Mouse (Mus musculus): ENCODE measurements at regions not wholly inside any gene's neighbourhood (a gene's known extent, or its start where the extent isn't known, plus 50 kb on each side); places are given as distances from the start of the nearest gene placed in this dataset.
"Not testable (repeated sequence)": the region's sequence is repeated elsewhere in the genome, so short reads cannot be mapped to it uniquely, and the experiment has no call there.

GRCm38 (mm10) chr5:26573446-26573845 lies 243.6 kb upstream of the Dpp6 start:
- no peak for DNase-seq (ENCODE audit: low spot score)

DNA sequence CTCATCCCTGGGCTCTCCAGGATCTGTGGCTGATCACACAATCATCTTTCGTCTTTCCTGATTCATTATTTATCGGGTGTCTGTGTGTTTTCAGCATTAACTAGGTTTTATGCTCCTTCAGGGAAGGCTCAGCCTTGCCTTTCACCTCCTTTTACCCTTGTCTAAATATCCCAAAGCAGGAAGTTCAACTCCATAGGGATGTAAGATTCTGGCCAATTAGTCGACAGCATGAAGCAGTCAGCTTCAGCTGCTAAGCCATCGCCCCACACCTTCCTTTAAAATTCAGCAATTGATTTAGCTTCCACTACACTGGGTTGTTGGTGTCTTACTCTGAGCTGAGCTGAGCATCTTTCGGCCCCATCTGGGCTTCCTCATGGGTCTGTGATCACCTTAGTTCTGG lies 230.9 kb upstream of the Dpp6 start:
- DNase-seq (ENCODE audit: low spot score) = no peak

GRCm38 (mm10) chr5:26590886-26591285 lies 226.1 kb upstream of the Dpp6 start:
- DNase-seq (ENCODE audit: low spot score) = no peak

GRCm38 (mm10) chr5:26592341-26592740 lies 224.7 kb upstream of the Dpp6 start:
- no peak for DNase-seq (ENCODE audit: low spot score)

DNA sequence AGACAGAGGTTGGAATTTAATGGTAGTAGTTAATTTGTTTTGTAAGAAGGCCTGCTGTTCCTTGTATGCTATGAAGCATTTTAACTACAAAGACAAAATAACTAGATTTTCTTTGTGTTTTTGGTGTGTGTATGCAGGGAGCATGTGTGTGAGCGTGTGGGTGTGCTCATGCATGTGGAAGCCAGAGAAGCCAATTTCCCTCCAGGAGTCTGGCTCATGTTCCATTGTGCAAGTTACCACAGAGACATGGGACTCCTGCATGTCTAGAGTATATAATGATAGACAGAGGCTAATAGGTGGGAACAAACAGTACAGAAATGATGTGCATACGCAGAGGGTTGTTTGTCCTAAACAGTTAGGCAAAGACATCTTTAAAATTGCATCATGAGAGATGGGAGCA lies 219.0 kb upstream of the Dpp6 start:
- DNase-seq (ENCODE audit: low spot score) = no peak

DNA sequence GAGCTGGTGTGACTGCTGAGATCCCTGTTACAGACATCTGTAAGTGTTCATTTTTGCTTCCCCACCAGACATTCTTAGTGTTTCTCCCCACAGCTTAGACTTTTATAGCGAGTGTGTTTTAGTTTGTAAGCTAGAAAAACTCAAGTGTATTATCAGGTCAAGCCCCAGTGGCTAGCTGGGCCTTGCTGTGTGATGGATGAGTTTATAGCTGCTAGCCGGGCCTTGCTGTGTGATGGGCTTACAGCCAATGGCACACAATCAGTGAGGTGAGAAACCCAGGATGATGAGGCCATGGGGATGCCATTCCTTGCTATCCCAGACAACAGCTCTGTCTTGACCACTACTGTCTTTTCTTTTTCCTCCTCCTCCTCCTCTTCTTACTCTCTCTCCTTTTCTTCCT lies 197.7 kb upstream of the Dpp6 start:
- DNase-seq (ENCODE audit: low spot score) = no peak

DNA sequence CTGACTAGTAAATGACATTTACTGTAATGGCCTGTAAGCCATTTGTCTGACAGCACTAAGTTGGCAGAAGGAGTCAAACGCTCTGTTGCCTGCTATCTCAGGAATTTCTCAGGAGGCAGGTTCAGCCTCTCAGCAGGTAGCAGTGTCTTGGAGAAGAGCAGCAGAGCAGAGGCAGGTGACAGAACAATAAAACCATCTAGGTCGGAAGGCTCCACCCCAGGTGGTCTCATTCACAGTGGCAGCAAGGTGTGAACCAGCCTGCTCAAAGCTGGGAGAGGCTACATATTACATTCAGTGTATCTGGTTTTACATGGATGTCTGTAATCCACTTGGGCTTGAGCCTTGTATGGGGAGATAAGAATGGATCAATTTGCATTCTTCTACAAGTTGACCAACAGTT lies 194.9 kb upstream of the Dpp6 start:
- no peak for DNase-seq (ENCODE audit: low spot score)

DNA sequence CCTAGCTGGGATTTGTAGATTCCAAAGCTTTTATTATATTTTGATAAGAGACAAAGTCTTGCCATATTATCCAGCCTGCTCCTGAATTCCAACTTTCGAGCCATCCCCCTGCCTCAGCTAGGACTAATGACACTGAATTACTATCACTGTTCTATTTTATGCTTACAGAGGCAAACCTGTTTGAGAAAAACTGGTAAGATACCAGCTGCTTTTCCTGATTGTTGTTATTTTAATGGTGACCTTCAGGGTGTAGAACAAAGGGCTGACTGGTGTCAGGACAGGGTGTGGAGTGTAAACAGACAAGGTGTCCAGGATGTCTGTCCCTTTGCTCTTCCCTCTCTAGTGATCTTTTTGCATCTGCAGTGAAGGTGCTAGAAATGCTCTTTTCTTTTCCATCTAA lies 145.5 kb upstream of the Dpp6 start:
- DNase-seq (ENCODE audit: low spot score) = no peak

DNA sequence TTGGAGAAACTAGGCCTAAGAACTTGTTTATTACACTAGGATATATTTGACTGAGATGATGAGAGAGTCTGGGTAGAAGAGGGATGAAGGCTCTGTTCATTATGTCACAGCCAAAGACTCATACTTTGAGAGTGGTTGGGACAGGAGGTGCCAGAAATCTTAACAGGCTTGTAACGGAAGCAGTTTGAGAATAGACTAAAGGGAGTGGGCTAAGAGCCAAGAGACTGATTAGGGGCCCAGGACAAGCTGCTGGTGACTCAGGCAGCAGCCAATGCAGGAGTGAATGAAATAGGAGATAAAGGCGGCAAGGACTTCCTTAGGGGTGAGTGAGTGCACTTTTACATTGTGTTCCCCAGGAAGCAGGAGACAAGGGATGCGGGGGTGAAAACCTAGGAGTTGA lies 127.2 kb upstream of the Dpp6 start:
- DNase-seq (ENCODE audit: low spot score) = no peak

- DNase-seq (ENCODE audit: low spot score) = no peak
Observed at GRCm38 (mm10) chr5:26691121-26691520, 125.9 kb upstream of the Dpp6 start.

DNA sequence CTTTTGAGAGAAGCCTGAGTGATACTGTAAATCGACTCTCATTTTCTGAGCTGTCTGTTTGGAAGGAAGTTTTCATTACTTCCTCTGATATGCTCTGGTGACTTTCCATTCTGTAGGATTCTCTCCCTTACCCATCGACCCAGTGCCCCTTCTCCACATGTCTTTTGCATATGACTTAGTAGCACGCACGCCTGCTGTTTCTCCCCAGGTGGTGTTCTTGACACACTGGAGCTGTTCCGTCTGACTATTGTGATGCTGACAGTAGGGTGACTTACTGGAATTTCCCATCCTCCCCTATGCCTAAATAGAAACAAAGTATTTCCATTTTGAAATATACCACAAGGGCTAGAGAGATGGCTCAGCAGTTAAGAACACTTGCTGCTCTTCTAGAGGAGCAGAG lies 125.0 kb upstream of the Dpp6 start:
- no peak for DNase-seq (ENCODE audit: low spot score)

DNA sequence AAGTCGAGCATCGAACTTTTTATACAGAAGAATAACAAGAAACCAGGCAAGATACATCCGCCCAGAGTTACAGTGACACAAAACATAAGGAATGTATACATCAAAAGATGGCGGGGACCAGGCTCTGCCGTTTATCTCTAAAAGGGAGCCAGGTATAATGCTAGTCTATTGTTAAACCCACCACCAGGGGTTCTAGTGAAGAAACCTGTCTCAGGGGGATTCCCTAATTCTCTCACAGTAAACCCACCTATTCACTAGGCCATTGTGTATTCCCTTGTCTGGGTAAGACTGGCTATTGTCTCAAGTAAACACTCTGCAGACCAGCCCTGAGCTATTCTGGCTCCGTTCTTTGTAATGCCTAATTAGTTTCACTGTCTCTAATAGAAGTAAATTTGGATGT lies 113.4 kb upstream of the Dpp6 start:
- not testable (repeated sequence) for DNase-seq (ENCODE audit: low spot score)

DNA sequence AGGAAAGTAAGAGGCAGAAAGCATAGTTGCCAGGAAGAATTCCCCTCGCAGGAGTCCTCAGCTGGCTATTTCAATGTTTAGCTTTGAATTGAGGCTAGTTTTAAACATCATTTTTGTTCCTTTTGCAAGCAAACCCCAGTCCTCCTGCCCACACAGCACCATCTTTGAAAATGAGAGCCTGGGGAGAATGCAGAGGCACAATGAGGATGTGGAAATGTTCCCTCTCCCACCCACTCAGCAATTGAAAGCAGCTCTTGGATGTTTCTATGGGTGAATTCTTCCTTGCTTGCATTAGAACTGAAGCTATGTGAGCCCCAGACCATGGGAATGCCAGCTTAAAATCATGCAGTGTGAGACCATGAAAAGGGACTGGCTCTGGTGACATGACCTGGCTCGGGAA lies 109.3 kb upstream of the Dpp6 start:
- DNase-seq (ENCODE audit: low spot score) = no peak

DNA sequence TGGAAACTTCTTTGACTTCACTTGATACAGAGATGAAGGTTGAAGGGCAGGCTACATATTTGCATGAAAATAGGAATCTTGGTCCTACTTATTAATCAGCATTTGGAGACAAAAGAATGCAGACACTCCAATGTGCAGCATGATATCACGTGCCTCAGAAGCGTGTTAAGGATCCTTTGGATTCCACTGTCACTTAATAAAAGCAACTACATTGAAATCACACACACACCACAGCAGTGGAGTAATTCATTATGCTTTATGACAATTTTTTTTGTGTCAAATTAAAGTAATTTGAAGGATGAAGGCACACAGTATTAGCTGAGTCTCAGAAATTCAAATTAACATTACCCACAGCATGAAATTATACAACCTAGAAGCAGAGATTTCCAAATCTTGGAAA lies 92.5 kb upstream of the Dpp6 start:
- no peak for DNase-seq (ENCODE audit: low spot score)

- DNase-seq (ENCODE audit: low spot score) = no peak
Observed at GRCm38 (mm10) chr5:26725953-26726352, 91.0 kb upstream of the Dpp6 start.

DNA sequence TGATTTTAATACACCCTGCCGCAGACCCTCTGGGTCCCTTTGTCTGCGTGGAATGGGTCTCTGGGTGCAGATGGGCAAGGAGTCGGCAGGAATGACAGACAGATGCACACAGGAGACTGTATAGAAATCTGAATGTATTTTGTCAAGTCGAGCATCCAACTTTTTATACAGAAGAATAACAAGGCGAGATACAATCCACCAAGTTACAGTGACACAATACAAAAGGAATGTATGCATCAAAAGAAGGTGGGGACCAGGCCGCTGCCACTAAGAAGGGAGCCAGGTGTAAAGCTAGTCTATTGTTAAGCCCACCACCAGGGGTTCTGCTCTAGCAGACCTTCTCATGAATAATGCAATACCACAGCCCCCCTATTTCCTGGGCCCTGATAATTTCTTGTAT lies 65.8 kb upstream of the Dpp6 start:
- DNase-seq (ENCODE audit: low spot score) = not testable (repeated sequence)

- DNase-seq (ENCODE audit: low spot score) = not testable (repeated sequence)
Observed at GRCm38 (mm10) chr5:26751601-26752305, 65.2 kb upstream of the Dpp6 start.

GRCm38 (mm10) chr5:26754129-26754528 lies 62.9 kb upstream of the Dpp6 start:
- DNase-seq (ENCODE audit: low spot score) = not testable (repeated sequence)

Data from ovary, postnatal 14 days (tissue).